Mouse (Mus musculus) kidney, embryonic 16.5 days (tissue): ENCODE data around the gene Zfp148. TPM values are rescaled to one million over a fixed set of nuclear protein-coding genes. Genes with fewer than 3 reads are reported as not detected.
"Not testable (repeated sequence)": the region's sequence is repeated elsewhere in the genome, so short reads cannot be mapped to it uniquely, and the experiment has no call there.

ENCODE experiments used
- ATAC-seq: fragments of 200-750 bp; cut with Nextera tagmentation; 2 replicates; pipeline ENCODE4 v1.8.0; 2017; ENCODE audit warnings: moderate TSS enrichment; ENCODE audit not compliant: low FRiP score, low TSS enrichment
- H3K27ac ChIP-seq: fragments of 300-500 bp; sonication (generic); 2 replicates; pipeline ENCODE4 v1.5.1; 2014; ENCODE audit warnings: low read length
- H3K27me3 ChIP-seq: fragments of 300-500 bp; sonication (generic); 2 replicates; pipeline ENCODE4 v1.6.1; 2014; ENCODE audit warnings: low read length, control low read depth, mixed read lengths; ENCODE audit not compliant: insufficient read depth
- H3K36me3 ChIP-seq: fragments of 300-500 bp; sonication (generic); 2 replicates; pipeline ENCODE4 v1.6.1; 2014; ENCODE audit warnings: low read length, control low read depth, mixed read lengths; ENCODE audit not compliant: insufficient read depth
- H3K4me1 ChIP-seq: fragments of 300-500 bp; sonication (generic); 2 replicates; pipeline ENCODE4 v1.6.1; 2014; ENCODE audit warnings: low read length, control low read depth, mixed read lengths; ENCODE audit not compliant: insufficient read depth
- H3K4me2 ChIP-seq: fragments of 300-500 bp; sonication (generic); replicated peaks from 2 replicates; pipeline ENCODE4 v1.6.1; 2014; ENCODE audit warnings: low read depth, low read length
- H3K4me3 ChIP-seq: fragments of 300-500 bp; sonication (generic); 2 replicates; pipeline ENCODE4 v1.5.1; 2014; ENCODE audit warnings: mild to moderate bottlenecking, low read length
- H3K9ac ChIP-seq: fragments of 300-500 bp; sonication (generic); replicated peaks from 2 replicates; pipeline ENCODE4 v1.6.1; 2014; ENCODE audit warnings: low read length
- H3K9me3 ChIP-seq: fragments of 300-500 bp; sonication (generic); 2 replicates; pipeline ENCODE4 v1.6.1; 2016; ENCODE audit warnings: low read length, control low read depth
- WGBS: fragments of 180-500 bp; shearing (Covaris S2); extraction: QIAGEN DNeasy Blood & Tissue Kit; methylation state at CpG from one replicate; pipeline ENCODE4 v1.1.7; 2014; 5-methylcytosine and 5-hydroxymethylcytosine counted together
- polyA plus RNA-seq: library from polyadenylated mRNA; unstranded; fragments of >200 nt; fragmentation: Nextera tagmentation; extraction: Ambion mirVana; gene quantifications from 2 replicates; pipeline ENCODE4 v1.2.1, GENCODE M21; 2015

Gene Zfp148
- polyA plus RNA-seq, 1 experiment from 2014 or later, result 59.0 TPM

DNA sequence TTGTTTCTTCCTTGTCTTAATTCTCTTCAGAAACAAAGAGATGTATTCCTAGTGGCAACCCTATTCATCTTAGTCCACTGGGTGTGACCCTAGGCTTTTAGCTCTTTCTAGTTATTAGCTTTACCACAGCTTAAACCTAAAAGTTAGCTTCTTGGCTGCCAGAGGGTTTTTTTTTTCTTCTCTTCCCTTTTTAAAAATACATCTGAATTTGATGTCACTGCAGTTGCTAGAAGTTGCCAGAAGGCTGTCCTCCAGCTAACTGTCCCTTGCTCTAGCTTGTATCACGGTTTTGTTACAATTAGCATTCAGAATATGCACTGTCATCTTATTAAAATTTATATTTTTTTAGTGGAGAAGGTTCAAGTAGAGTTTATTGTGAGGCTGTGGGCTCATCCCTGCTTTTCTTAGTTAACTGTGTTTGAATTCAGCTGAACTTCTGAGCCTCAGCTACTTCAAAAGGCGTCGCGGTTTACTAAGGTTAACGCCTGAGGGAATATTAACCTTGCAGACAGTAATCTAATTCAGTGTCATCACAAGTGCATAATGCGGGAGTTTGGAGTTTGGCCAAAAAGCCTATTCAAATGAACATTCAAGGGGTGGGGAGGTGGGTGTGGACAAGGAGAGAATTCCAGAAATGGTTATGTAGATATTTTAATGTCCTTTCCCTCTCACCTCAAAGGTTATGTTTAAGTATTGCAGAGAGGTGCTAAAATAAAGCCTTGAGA is 1.3 kb upstream of the Zfp148 start:
- no peak for ATAC-seq
- Histone ChIP-seq H3K4me1 (peaks cover 20% of the 10 kb centered on the region), H3K36me3 (no peaks in the 10 kb centered on the region), H3K4me2 (peak overlapping the region; percentile 74), H3K9me3 (no peaks in the 10 kb centered on the region), H3K9ac (peak overlapping the region; percentile 99), H3K27me3 (no peaks in the 10 kb centered on the region), H3K4me3 (peak overlapping the region; percentile 97), H3K27ac (peak overlapping the region; percentile 96)
- WGBS, result 50% methylated on average over 6 of the region's 6 CpGs

- under 1% methylated on average over 49 of the region's 80 CpGs for WGBS
- no peaks in the 10 kb centered on the region for H3K9me3 ChIP-seq
- H3K27me3 ChIP-seq, result no peaks in the 10 kb centered on the region
- ATAC-seq, result peak; percentile 81
- peak overlapping the region; percentile 96 for H3K27ac ChIP-seq
- peaks cover 20% of the 10 kb centered on the region for H3K4me1 ChIP-seq
- peak overlapping the region; percentile 99 for H3K9ac ChIP-seq
- peak overlapping the region; percentile 97 for H3K4me3 ChIP-seq
- no peaks in the 10 kb centered on the region for H3K36me3 ChIP-seq
- H3K4me2 ChIP-seq, result peak overlapping the region; percentile 92
Measured at GRCm38 (mm10) chr16:33380882-33381613, 412 bp downstream of the Zfp148 start.

GRCm38 (mm10) chr16:33381614-33382245 is 1.1 kb downstream of the Zfp148 start:
- H3K36me3 ChIP-seq, result no peaks in the 10 kb centered on the region
- peak overlapping the region; percentile 99 for H3K9ac ChIP-seq
- H3K27ac ChIP-seq, result peak overlapping the region; percentile 96
- 1% methylated on average over 18 of the region's 18 CpGs for WGBS
- H3K4me3 ChIP-seq, result peak overlapping the region; percentile 97
- ATAC-seq, result no peak
- peaks cover 20% of the 10 kb centered on the region for H3K4me1 ChIP-seq
- H3K27me3 ChIP-seq, result no peaks in the 10 kb centered on the region
- H3K4me2 ChIP-seq, result peak overlapping the region; percentile 92
- no peaks in the 10 kb centered on the region for H3K9me3 ChIP-seq

GRCm38 (mm10) chr16:33382341-33382740 is 1.7 kb downstream of the Zfp148 start:
- Histone ChIP-seq H3K4me2 (peak overlapping the region; percentile 92), H3K4me3 (peak overlapping the region; percentile 97), H3K36me3 (no peaks in the 10 kb centered on the region), H3K4me1 (peaks cover 20% of the 10 kb centered on the region), H3K27ac (peak overlapping the region; percentile 96; the same call in 1 of the 2 replicates), H3K9me3 (no peaks in the 10 kb centered on the region), H3K27me3 (no peaks in the 10 kb centered on the region), H3K9ac (peak overlapping the region; percentile 99)
- no peak for ATAC-seq
- 26% methylated on average over 4 of the region's 4 CpGs for WGBS

DNA sequence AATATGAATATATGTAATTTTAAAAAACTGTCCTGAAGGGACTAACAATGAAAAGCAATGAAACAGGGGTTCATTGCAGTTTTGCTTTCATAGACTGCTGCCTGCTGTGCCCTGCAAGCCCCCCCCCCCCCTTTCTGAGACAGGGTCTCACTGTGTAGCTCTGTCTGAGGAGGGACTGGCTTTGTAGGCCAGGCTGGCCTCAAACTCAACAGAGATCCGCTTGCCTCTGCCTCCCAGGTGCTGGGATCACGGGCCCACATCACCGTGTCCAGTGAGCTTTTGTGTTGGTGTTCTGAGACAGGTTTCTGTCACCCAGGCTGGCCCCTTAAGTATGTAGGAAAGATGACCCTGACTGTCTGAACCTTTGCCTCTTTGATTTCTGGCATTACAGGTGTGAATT is 2.9 kb downstream of the Zfp148 start:
- H3K9me3 ChIP-seq, result no peaks in the 10 kb centered on the region
- no peaks in the 10 kb centered on the region for H3K36me3 ChIP-seq
- H3K9ac ChIP-seq, result no peak overlapping the region
- no peaks in the 10 kb centered on the region for H3K27me3 ChIP-seq
- H3K4me1 ChIP-seq, result peaks cover 20% of the 10 kb centered on the region
- no peak for ATAC-seq
- H3K27ac ChIP-seq, result no peak overlapping the region
- H3K4me3 ChIP-seq, result no peak overlapping the region
- WGBS, result 99% methylated on average over 3 of the region's 3 CpGs
- no peak overlapping the region for H3K4me2 ChIP-seq

DNA sequence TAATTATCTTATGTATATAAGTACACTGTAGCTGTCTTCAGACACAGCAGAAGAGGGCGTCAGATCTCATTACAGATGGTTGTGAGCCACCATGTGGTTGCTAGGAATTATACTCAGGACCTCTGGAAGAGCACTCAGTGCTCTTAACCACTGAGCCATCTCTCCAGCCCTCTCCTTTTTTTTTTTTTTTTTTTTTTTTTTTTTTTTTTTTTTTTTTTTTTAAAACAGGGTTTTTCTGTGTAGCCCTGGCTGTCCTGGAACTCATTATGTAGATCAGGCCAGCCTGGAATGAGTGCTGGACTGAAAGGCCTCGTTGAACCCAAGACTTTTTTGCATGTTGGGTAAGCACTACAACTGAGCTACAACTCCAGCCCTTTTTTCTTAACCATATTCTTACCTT is 3.4 kb downstream of the Zfp148 start:
- 83% methylated on average over 2 of the region's 2 CpGs for WGBS
- not testable (repeated sequence) for H3K9ac ChIP-seq, H3K4me3 ChIP-seq, H3K4me2 ChIP-seq, ATAC-seq, H3K27me3 ChIP-seq, H3K36me3 ChIP-seq, H3K9me3 ChIP-seq, H3K27ac ChIP-seq
- peaks cover 20% of the 10 kb centered on the region for H3K4me1 ChIP-seq

GRCm38 (mm10) chr16:33387013-33387412 is 6.4 kb downstream of the Zfp148 start:
- Histone ChIP-seq H3K4me2 (no peak overlapping the region), H3K9me3 (no peaks in the 10 kb centered on the region), H3K36me3 (no peaks in the 10 kb centered on the region), H3K27me3 (no peaks in the 10 kb centered on the region), H3K9ac (no peak overlapping the region), H3K4me3 (no peak overlapping the region), H3K27ac (no peak overlapping the region), H3K4me1 (peaks cover 11% of the 10 kb centered on the region)
- ATAC-seq, result no peak
- 87% methylated on average over 2 of the region's 2 CpGs for WGBS

DNA sequence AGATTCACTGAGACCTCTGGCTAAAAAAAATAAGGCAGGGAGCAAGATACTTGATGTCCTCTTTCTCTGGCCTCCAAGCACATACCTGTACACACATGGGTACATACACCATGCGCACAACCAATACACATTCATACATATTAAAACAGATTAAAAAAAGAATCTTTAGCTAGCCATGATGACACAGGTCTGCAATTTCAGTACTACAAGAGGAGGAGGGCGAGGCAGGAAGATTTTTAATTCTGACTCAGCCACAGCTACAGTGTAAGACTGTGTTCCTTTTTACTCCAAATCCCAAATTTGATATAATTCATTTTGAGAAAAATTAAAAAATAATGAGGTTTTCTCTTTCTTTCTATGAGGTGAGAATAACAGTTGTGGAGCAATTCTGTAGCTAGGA is 6.8 kb downstream of the Zfp148 start:
- no peak for ATAC-seq
- H3K36me3 ChIP-seq, result no peaks in the 10 kb centered on the region

DNA sequence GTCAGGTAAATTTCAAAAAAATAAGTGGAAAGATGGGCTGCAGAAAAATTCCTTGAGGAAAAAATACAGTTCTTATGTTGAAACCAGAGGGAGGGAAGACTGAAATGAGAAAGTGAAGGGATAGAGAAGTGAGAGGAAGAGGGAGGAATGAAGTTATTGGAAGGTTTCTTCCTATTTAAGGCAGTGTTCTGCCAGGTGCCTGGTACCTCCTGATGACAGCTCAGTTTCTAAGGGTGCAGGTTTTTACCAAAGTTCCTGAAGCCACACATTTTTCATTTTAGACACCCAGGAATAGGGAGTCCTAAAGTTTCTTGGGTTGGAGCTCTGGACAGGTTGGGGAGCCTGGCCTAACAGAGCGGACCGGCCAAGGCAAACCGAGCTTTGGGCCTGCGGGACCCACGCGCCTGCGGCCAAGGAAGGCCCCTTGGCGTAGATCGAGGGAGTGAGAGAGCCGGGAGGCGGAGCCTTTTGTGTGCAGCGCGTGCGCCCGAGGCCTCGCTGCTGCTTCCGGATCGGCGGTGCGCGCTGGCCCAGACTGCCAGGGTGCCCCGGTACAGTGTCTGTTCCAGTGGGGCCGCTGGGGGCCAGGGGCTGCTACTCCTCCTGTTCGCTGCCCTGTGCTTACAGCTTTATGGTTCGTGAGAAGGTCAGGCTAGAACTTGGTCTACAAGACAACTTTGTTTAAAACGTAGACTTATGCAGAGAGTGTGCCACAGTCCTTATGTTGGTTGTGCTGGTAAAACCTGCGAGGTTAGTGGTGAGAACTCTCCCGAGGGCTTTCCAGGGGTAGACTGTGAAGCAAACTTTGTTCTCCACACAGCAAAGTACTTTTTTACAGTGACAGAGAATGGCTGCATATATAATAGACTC is 19.5 kb downstream of the Zfp148 start:
- WGBS, result under 1% methylated on average over 28 of the region's 28 CpGs
- Histone ChIP-seq H3K36me3 (no peaks in the 10 kb centered on the region), H3K27ac (peak overlapping the region; percentile 76), H3K4me1 (peaks cover 27% of the 10 kb centered on the region), H3K9ac (peak overlapping the region; percentile 78), H3K27me3 (no peaks in the 10 kb centered on the region), H3K4me2 (peak overlapping the region; percentile 81), H3K4me3 (peak overlapping the region; percentile 53), H3K9me3 (no peaks in the 10 kb centered on the region)
- peak; percentile 92 for ATAC-seq

More for the DNA sequence above, 6.8 kb downstream of the Zfp148 start:
- Histone ChIP-seq H3K27ac (no peak overlapping the region), H3K4me2 (no peak overlapping the region), H3K4me3 (no peak overlapping the region), H3K4me1 (peaks cover 8% of the 10 kb centered on the region), H3K9me3 (no peaks in the 10 kb centered on the region), H3K27me3 (no peaks in the 10 kb centered on the region), H3K9ac (no peak overlapping the region)
- WGBS, result 96% methylated on average over 2 of the region's 2 CpGs
